In the genomic region with DNA sequence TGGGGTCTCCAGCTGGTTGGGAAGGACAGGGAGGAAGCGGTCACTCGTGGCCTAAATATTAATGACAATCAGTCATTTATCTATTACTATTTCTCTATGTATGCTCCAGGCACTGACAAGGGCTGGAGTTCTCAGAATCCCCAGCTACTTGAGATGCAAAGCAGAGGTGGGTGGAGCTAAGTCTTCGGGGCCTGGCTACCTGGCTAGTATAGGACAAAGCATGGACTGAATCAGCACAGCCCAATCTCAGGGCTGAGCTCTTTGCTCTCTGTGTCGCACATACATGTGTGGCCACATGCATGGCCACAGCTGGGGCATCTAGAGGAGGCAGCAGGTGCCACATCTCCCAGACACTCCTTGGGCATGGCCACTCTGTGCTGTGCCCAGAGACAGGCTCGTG, we compare ENCODE assay signal across 22 mouse cellular contexts. TPM values are rescaled to one million over a fixed set of nuclear protein-coding genes. Genes with fewer than 3 reads are reported as not detected.
"Had no signal": no experiment of that assay in that cellular context is flagged by ENCODE, and none has a peak within 500 bp of the region (broad histone marks: within the 10 kb centered on the region; RNA-seq: fewer than 3 reads in every experiment).

No protein-coding gene starts in this region.

- ATAC-seq: midbrain, embryonic 16.5 days had no signal

- H3K4me3 ChIP-seq: midbrain, embryonic 10.5 days; midbrain, embryonic 12.5 days; myocyte; neural tube, embryonic 13.5 days; neural tube, embryonic 15.5 days had no signal

- H3K4me2 ChIP-seq: lung, embryonic 14.5 days; midbrain, embryonic 12.5 days; neural tube, embryonic 13.5 days; neural tube, embryonic 15.5 days had no signal

- H3K9me3 ChIP-seq: midbrain, embryonic 10.5 days; midbrain, embryonic 12.5 days; neural tube, embryonic 13.5 days; neural tube, embryonic 15.5 days had no signal

- H3K27ac ChIP-seq: midbrain, embryonic 10.5 days; midbrain, embryonic 12.5 days; neural tube, embryonic 13.5 days; neural tube, embryonic 15.5 days had no signal

- DNase-seq: lung, adult 18-20 months; lung, embryonic 14.5 days; lung, postnatal 10 days; lung, postnatal 4 days; midbrain, embryonic 14.5 days; retina, postnatal 1 day; right cerebral cortex, adult 18-20 months; right cerebral cortex, postnatal 25 days; right cerebral cortex, postnatal 4 days; spleen, adult 18-20 months; thymus, adult 18-20 months; thymus, postnatal 14 days; thymus, postnatal 36 days had no signal

- H3K9ac ChIP-seq: lung, embryonic 14.5 days; midbrain, embryonic 12.5 days; neural tube, embryonic 13.5 days; neural tube, embryonic 15.5 days had no signal

- H3K36me3 ChIP-seq: midbrain, embryonic 10.5 days; midbrain, embryonic 12.5 days; neural tube, embryonic 13.5 days; neural tube, embryonic 15.5 days had no signal

- H3K27me3 ChIP-seq: midbrain, embryonic 12.5 days; neural tube, embryonic 13.5 days; neural tube, embryonic 15.5 days had no signal

RNA-seq across cellular contexts. Expression of gene Ccdc13, which starts 18.5 kb away (rescaled TPM):
- total RNA-seq: megakaryocyte, adult 5-6 weeks; megakaryocyte-erythroid progenitor cell, adult 5-6 weeks had no signal

RNA-seq across cellular contexts. Expression of gene Hhatl, which starts 28.5 kb away (rescaled TPM):
- total RNA-seq: megakaryocyte, adult 5-6 weeks; megakaryocyte-erythroid progenitor cell, adult 5-6 weeks had no signal
- polyA plus RNA-seq: midbrain, embryonic 10.5 days; midbrain, embryonic 12.5 days had no signal

RNA-seq across cellular contexts. Expression of gene Klhl40, which starts 43.4 kb away (rescaled TPM):
- total RNA-seq: megakaryocyte, adult 5-6 weeks; megakaryocyte-erythroid progenitor cell, adult 5-6 weeks had no signal
- polyA plus RNA-seq: small intestine, adult 2 months had no signal
